Mouse (Mus musculus) hindbrain, embryonic 16.5 days (tissue): ENCODE measurements around the gene Lgals8. TPM values are rescaled to one million over a fixed set of nuclear protein-coding genes. Genes with fewer than 3 reads are reported as not detected.

Source experiments
- ATAC-seq: fragments of 200-750 bp; cut with Nextera tagmentation; 2 replicates; pipeline ENCODE4 v1.8.0; 2017; ENCODE audit warnings: moderate TSS enrichment, moderate library complexity
- H3K27ac ChIP-seq: fragments of 300-500 bp; sonication (generic); 2 replicates; pipeline ENCODE4 v1.5.1; 2014; ENCODE audit warnings: low read depth, mild to moderate bottlenecking, control low read depth, low read length, moderate library complexity
- H3K27me3 ChIP-seq: fragments of 300-500 bp; sonication (generic); replicated peaks from 2 replicates; pipeline ENCODE4 v1.6.1; 2014; ENCODE audit warnings: low read length; ENCODE audit not compliant: control insufficient read depth, insufficient read depth
- H3K36me3 ChIP-seq: fragments of 300-500 bp; sonication (generic); 2 replicates; pipeline ENCODE4 v1.6.1; 2014; ENCODE audit warnings: mild to moderate bottlenecking, low read length, moderate library complexity, mixed read lengths; ENCODE audit not compliant: control insufficient read depth, insufficient read depth
- H3K4me1 ChIP-seq: fragments of 300-500 bp; sonication (generic); 2 replicates; pipeline ENCODE4 v1.6.1; 2014; ENCODE audit warnings: low read depth, low read length; ENCODE audit not compliant: control insufficient read depth, insufficient read depth
- H3K4me2 ChIP-seq: fragments of 300-500 bp; sonication (generic); 2 replicates; pipeline ENCODE4 v1.6.1; 2014; ENCODE audit warnings: mild to moderate bottlenecking, low read length, control low read depth, moderate library complexity
- H3K4me3 ChIP-seq: fragments of 300-500 bp; sonication (generic); 2 replicates; pipeline ENCODE4 v1.5.1; 2014; ENCODE audit warnings: mild to moderate bottlenecking, low read length, control low read depth, moderate library complexity
- H3K9ac ChIP-seq: fragments of 300-500 bp; sonication (generic); 2 replicates; pipeline ENCODE4 v1.6.1; 2014; ENCODE audit warnings: low read depth, mild to moderate bottlenecking, control low read depth, low read length, moderate library complexity
- H3K9me3 ChIP-seq: fragments of 300-500 bp; sonication (generic); 2 replicates; pipeline ENCODE4 v1.6.1; 2014; ENCODE audit warnings: mild to moderate bottlenecking, low read length, moderate library complexity; ENCODE audit not compliant: control insufficient read depth
- WGBS: fragments of 180-500 bp; shearing (Covaris S2); extraction: QIAGEN DNeasy Blood & Tissue Kit; methylation state at CpG from one replicate; pipeline ENCODE4 v1.1.7; 2014; 5-methylcytosine and 5-hydroxymethylcytosine counted together
- polyA plus RNA-seq: library from polyadenylated mRNA; unstranded; fragments of >200 nt; fragmentation: Nextera tagmentation; extraction: Ambion mirVana; gene quantifications from 2 replicates; pipeline ENCODE4 v1.2.1, GENCODE M21; 2015

Gene Lgals8
- polyA plus RNA-seq, 1 experiment from 2014 or later = 26.0 TPM

GRCm38 (mm10) chr13:12494750-12495149, 30.0 kb upstream of the Lgals8 start:
- 90% methylated on average over 9 of the region's 9 CpGs for WGBS
- no peak for ATAC-seq
- H3K4me3 ChIP-seq = no peak overlapping the region

DNA sequence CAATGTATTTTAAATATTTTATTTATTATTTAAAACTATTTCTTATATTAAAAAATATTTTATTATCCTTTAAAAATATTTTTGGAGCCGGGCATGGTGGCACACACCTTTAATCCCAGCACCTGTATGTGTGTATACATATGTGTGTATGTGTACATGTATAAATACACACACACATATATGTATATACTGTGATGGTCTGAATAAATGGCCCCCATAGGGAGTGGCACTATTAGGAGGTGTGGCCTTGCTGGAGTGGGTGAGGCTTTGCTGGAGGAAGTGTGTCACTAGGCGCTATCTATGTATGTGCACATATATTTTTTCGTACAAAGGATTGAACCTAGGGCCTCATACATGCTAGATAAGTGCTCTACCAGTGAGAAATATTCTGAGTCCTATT, 27.8 kb upstream of the Lgals8 start:
- H3K9ac ChIP-seq = no peak overlapping the region
- H3K27ac ChIP-seq = no peak overlapping the region
- H3K4me1 ChIP-seq = no peaks in the 10 kb centered on the region
- H3K9me3 ChIP-seq = no peaks in the 10 kb centered on the region
- no peak for ATAC-seq
- no peak overlapping the region for H3K4me2 ChIP-seq
- no peaks in the 10 kb centered on the region for H3K36me3 ChIP-seq
- no peaks in the 10 kb centered on the region for H3K27me3 ChIP-seq
- H3K4me3 ChIP-seq = no peak overlapping the region
- WGBS = 97% methylated on average over 3 of the region's 3 CpGs

More at GRCm38 (mm10) chr13:12494750-12495149, 30.0 kb upstream of the Lgals8 start:
- no peaks in the 10 kb centered on the region for H3K27me3 ChIP-seq
- H3K4me2 ChIP-seq = no peak overlapping the region
- H3K4me1 ChIP-seq = no peaks in the 10 kb centered on the region
- H3K27ac ChIP-seq = no peak overlapping the region
- H3K36me3 ChIP-seq = no peaks in the 10 kb centered on the region
- H3K9me3 ChIP-seq = no peaks in the 10 kb centered on the region
- H3K9ac ChIP-seq = no peak overlapping the region

- H3K9ac ChIP-seq = no peak overlapping the region
- no peaks in the 10 kb centered on the region for H3K9me3 ChIP-seq
- no peak overlapping the region for H3K4me3 ChIP-seq
- no peak overlapping the region for H3K27ac ChIP-seq
- peak; percentile 20; the same call in 1 of the 2 replicates for ATAC-seq
- no peak overlapping the region for H3K4me2 ChIP-seq
- H3K27me3 ChIP-seq = no peaks in the 10 kb centered on the region
- no peaks in the 10 kb centered on the region for H3K4me1 ChIP-seq
- H3K36me3 ChIP-seq = no peaks in the 10 kb centered on the region
- WGBS = 85% methylated on average over 7 of the region's 7 CpGs
These were observed 20.9 kb upstream of the Lgals8 start for GRCm38 (mm10) chr13:12485640-12486039.

DNA sequence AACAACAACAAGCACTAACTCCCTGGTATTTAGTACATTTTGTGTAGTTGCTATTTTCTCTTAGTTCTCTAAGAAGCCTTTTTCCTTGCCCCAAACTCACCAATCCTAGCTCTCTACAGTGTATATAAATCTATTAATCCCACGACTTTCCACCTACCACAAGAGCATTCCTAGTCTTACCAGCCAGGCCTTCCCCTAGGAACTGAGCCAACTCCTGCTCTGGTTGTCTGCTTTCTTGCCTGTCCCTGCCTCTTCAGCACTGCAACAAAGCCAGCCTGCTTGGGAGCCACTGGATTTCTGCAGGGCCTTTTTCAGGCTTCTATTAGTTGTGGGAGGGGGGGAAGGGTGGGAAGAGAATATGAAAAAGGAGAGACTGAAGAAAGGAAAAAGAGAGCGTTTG, 20.5 kb upstream of the Lgals8 start:
- Histone ChIP-seq H3K4me1 (no peaks in the 10 kb centered on the region), H3K4me2 (no peak overlapping the region), H3K27me3 (no peaks in the 10 kb centered on the region), H3K9me3 (no peaks in the 10 kb centered on the region), H3K4me3 (no peak overlapping the region), H3K9ac (no peak overlapping the region), H3K36me3 (no peaks in the 10 kb centered on the region), H3K27ac (no peak overlapping the region)
- WGBS = 70% methylated on average over 2 of the region's 2 CpGs
- ATAC-seq = 0 out of 2 replicates have a peak, but pooled peaks have one; percentile 40

DNA sequence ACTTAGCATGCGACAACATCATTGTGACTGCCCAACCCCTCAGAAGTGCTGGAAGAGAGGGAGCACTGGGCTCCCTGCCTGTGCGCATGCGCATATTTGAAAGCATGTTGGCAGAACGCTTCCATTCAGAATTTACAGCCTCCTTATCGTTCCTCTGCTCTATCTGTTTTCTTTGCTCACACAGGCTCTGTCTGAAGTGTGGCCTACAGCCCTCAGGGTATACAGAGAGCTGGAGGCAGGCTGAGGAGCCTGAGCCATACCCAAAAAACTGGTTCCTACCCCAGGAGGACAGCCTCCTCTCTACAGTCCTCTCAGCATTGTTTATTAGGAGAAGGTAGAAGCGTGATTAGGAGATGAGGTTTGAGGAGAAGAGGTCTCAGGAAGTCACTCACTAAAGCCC, 15.1 kb upstream of the Lgals8 start:
- no peaks in the 10 kb centered on the region for H3K36me3 ChIP-seq
- H3K4me2 ChIP-seq = no peak overlapping the region
- no peak overlapping the region for H3K27ac ChIP-seq
- no peak overlapping the region for H3K9ac ChIP-seq
- no peaks in the 10 kb centered on the region for H3K27me3 ChIP-seq
- WGBS = 78% methylated on average over 6 of the region's 6 CpGs
- ATAC-seq = no peak
- no peaks in the 10 kb centered on the region for H3K4me1 ChIP-seq
- H3K4me3 ChIP-seq = no peak overlapping the region
- H3K9me3 ChIP-seq = no peaks in the 10 kb centered on the region

DNA sequence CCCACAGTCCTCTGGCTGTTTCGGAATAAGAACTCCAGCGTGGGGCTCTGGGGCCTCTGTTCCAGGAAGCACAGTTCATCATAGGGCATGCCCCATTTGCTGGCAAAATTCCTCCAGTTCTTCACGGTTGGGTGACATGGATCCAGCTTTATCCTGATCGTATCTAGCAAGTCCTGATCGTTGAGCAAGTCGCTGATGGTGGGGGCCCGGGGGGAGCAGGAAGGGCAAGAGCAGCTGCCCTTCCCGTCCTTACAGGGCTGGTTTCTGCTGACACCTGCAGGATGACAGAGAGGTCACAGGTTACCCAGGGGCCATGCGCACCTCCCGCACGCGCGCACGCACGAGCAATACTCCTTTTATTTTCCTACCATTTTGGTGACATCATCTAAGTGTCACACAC, 13.6 kb upstream of the Lgals8 start:
- 74% methylated on average over 15 of the region's 15 CpGs for WGBS
- no peak for ATAC-seq

DNA sequence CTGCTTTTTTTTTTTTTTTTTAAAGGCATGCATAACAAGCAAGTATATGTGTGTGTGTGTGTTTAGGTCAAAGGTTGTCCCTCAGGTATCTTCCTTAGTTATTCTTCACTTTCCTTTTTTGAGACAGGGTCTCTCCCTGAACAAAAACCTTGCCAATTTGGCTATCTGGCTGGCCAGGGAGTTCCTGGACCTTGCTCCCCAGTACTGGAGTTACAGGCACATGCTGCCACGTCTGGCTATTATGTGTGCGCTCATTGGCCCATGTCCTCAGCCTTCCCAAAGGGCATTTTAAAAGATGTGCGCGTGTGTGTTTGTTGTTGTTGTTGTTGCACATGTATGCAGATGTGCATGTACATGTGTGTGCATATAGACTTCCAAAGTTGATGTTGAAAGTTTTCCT, 12.1 kb upstream of the Lgals8 start:
- no peak for ATAC-seq
- H3K27me3 ChIP-seq = no peaks in the 10 kb centered on the region
- H3K4me3 ChIP-seq = no peak overlapping the region
- no peaks in the 10 kb centered on the region for H3K4me1 ChIP-seq
- 91% methylated on average over 4 of the region's 4 CpGs for WGBS
- H3K27ac ChIP-seq = no peak overlapping the region
- no peaks in the 10 kb centered on the region for H3K36me3 ChIP-seq
- no peak overlapping the region for H3K9ac ChIP-seq
- H3K9me3 ChIP-seq = no peaks in the 10 kb centered on the region
- no peak overlapping the region for H3K4me2 ChIP-seq

More for the DNA sequence above, 13.6 kb upstream of the Lgals8 start:
- Histone ChIP-seq H3K4me2 (no peak overlapping the region), H3K4me3 (no peak overlapping the region), H3K27me3 (no peaks in the 10 kb centered on the region), H3K36me3 (no peaks in the 10 kb centered on the region), H3K27ac (no peak overlapping the region), H3K9me3 (no peaks in the 10 kb centered on the region), H3K9ac (no peak overlapping the region), H3K4me1 (no peaks in the 10 kb centered on the region)

- Histone ChIP-seq H3K36me3 (no peaks in the 10 kb centered on the region), H3K27ac (no peak overlapping the region), H3K9ac (no peak overlapping the region), H3K9me3 (no peaks in the 10 kb centered on the region), H3K4me2 (no peak overlapping the region), H3K4me1 (no peaks in the 10 kb centered on the region), H3K4me3 (no peak overlapping the region), H3K27me3 (no peaks in the 10 kb centered on the region)
- WGBS = 93% methylated on average over 6 of the region's 6 CpGs
- no peak for ATAC-seq
These were observed 10.5 kb upstream of the Lgals8 start for GRCm38 (mm10) chr13:12475239-12475638.

- Histone ChIP-seq H3K27ac (no peak overlapping the region), H3K36me3 (no peaks in the 10 kb centered on the region), H3K9ac (no peak overlapping the region), H3K4me3 (no peak overlapping the region), H3K4me2 (no peak overlapping the region), H3K4me1 (no peaks in the 10 kb centered on the region), H3K9me3 (no peaks in the 10 kb centered on the region), H3K27me3 (no peaks in the 10 kb centered on the region)
- WGBS = 40% methylated on average over 7 of the region's 8 CpGs
- ATAC-seq = peak; percentile 91
These were observed 9.1 kb upstream of the Lgals8 start for GRCm38 (mm10) chr13:12473724-12474378.
